Mouse (Mus musculus) forebrain, embryonic 10.5 days (tissue): ENCODE results near the gene Atf6. TPM values are rescaled to one million over a fixed set of nuclear protein-coding genes. Genes with fewer than 3 reads are reported as not detected.

Experiments used
- DNase-seq: peaks from one replicate; pipeline ENCODE4 v3.0.0-alpha.2; 2017; ENCODE audit warnings: low spot score; ENCODE audit errors: extremely low spot score
- H3K27ac ChIP-seq: fragments of 300-500 bp; sonication (generic); 2 replicates; pipeline ENCODE4 v1.5.1; 2016; ENCODE audit warnings: mild to moderate bottlenecking
- H3K27me3 ChIP-seq: fragments of 300-500 bp; sonication (generic); 2 replicates; pipeline ENCODE4 v1.6.1; 2016; ENCODE audit warnings: mild to moderate bottlenecking; ENCODE audit not compliant: poor library complexity, severe bottlenecking
- H3K36me3 ChIP-seq: fragments of 300-500 bp; sonication (generic); replicated peaks from 2 replicates; pipeline ENCODE4 v1.6.1; 2016; ENCODE audit warnings: mild to moderate bottlenecking, moderate library complexity
- H3K4me1 ChIP-seq: fragments of 300-500 bp; sonication (generic); 2 replicates; pipeline ENCODE4 v1.6.1; 2016
- H3K4me3 ChIP-seq: fragments of 300-500 bp; sonication (generic); 2 replicates; pipeline ENCODE4 v1.5.1; 2016; ENCODE audit warnings: mild to moderate bottlenecking, moderate library complexity
- H3K9me3 ChIP-seq: fragments of 300-500 bp; sonication (generic); 2 replicates; pipeline ENCODE4 v1.6.1; 2016; ENCODE audit warnings: mild to moderate bottlenecking, moderate library complexity
- WGBS: fragments of 180-500 bp; shearing (Covaris S2); methylation state at CpG from one replicate; pipeline ENCODE4 v1.1.7; 2016; 5-methylcytosine and 5-hydroxymethylcytosine counted together
- polyA plus RNA-seq: library from polyadenylated mRNA; unstranded; fragments of >200 nt; fragmentation: Nextera tagmentation; extraction: Ambion mirVana; gene quantifications from 2 replicates; pipeline ENCODE4 v1.2.1, GENCODE M21; 2016

The Atf6 gene
- polyA plus RNA-seq, 1 experiment from 2014 or later, result 8.4 TPM

- H3K27ac ChIP-seq, result 0 out of 2 replicates have a peak overlapping the region, but pooled peaks have one; percentile 26
These were observed 212.2 kb downstream of the Atf6 start for GRCm38 (mm10) chr1:170655280-170655917.

More at GRCm38 (mm10) chr1:170655280-170655917, 212.2 kb downstream of the Atf6 start:
- H3K4me3 ChIP-seq, result no peak overlapping the region
- no peaks in the 10 kb centered on the region for H3K27me3 ChIP-seq
- no peaks in the 10 kb centered on the region for H3K9me3 ChIP-seq
- H3K4me1 ChIP-seq, result peaks cover 35% of the 10 kb centered on the region
- DNase-seq, result no peak
- 72% methylated on average over 5 of the region's 5 CpGs for WGBS
- H3K36me3 ChIP-seq, result 0 out of 2 replicates have a peak, but pooled peaks cover 3% of the 10 kb centered on the region

Other genes starting within 250 kb of the Atf6 start
- 4.1 and 5.3 TPM in 2 replicates for gene Olfml2b, start 223.2 kb downstream of the Atf6 start, polyA plus RNA-seq
- 0.19 and 0.39 TPM in 2 replicates for gene Gm26620, start 17.3 kb upstream of the Atf6 start, polyA plus RNA-seq
- 30.9 and 33.2 TPM in 2 replicates for gene Dusp12, start 17.8 kb upstream of the Atf6 start, polyA plus RNA-seq
- not detected in 2 replicates for gene Fcrlb, start 45.2 kb upstream of the Atf6 start, polyA plus RNA-seq
- gene Fcrla, start 59.8 kb upstream of the Atf6 start, polyA plus RNA-seq, result not detected in 2 replicates
- 0.09 TPM in 1 of 2 replicates, not detected in the other for gene Fcgr2b, start 108.8 kb upstream of the Atf6 start, polyA plus RNA-seq
- 0.11 TPM in 1 of 2 replicates, not detected in the other for gene Fcgr4, start 151.1 kb upstream of the Atf6 start, polyA plus RNA-seq
- gene Fcgr3, start 197.2 kb upstream of the Atf6 start, polyA plus RNA-seq, result 3.2 and 4.5 TPM in 2 replicates
- gene Cfap126, start 246.1 kb upstream of the Atf6 start, polyA plus RNA-seq, result 2.2 and 2.8 TPM in 2 replicates